Mouse (Mus musculus) hindbrain, embryonic 16.5 days (tissue): ENCODE data around the gene Spon2. TPM values are rescaled to one million over a fixed set of nuclear protein-coding genes. Genes with fewer than 3 reads are reported as not detected.

Experiments
- ATAC-seq: fragments of 200-750 bp; cut with Nextera tagmentation; 2 replicates; pipeline ENCODE4 v1.8.0; 2017; ENCODE audit warnings: moderate TSS enrichment, moderate library complexity
- H3K27ac ChIP-seq: fragments of 300-500 bp; sonication (generic); 2 replicates; pipeline ENCODE4 v1.5.1; 2014; ENCODE audit warnings: low read depth, mild to moderate bottlenecking, control low read depth, low read length, moderate library complexity
- H3K27me3 ChIP-seq: fragments of 300-500 bp; sonication (generic); replicated peaks from 2 replicates; pipeline ENCODE4 v1.6.1; 2014; ENCODE audit warnings: low read length; ENCODE audit not compliant: control insufficient read depth, insufficient read depth
- H3K36me3 ChIP-seq: fragments of 300-500 bp; sonication (generic); 2 replicates; pipeline ENCODE4 v1.6.1; 2014; ENCODE audit warnings: mild to moderate bottlenecking, low read length, moderate library complexity, mixed read lengths; ENCODE audit not compliant: control insufficient read depth, insufficient read depth
- H3K4me1 ChIP-seq: fragments of 300-500 bp; sonication (generic); 2 replicates; pipeline ENCODE4 v1.6.1; 2014; ENCODE audit warnings: low read depth, low read length; ENCODE audit not compliant: control insufficient read depth, insufficient read depth
- H3K4me2 ChIP-seq: fragments of 300-500 bp; sonication (generic); 2 replicates; pipeline ENCODE4 v1.6.1; 2014; ENCODE audit warnings: mild to moderate bottlenecking, low read length, control low read depth, moderate library complexity
- H3K4me3 ChIP-seq: fragments of 300-500 bp; sonication (generic); 2 replicates; pipeline ENCODE4 v1.5.1; 2014; ENCODE audit warnings: mild to moderate bottlenecking, low read length, control low read depth, moderate library complexity
- H3K9ac ChIP-seq: fragments of 300-500 bp; sonication (generic); 2 replicates; pipeline ENCODE4 v1.6.1; 2014; ENCODE audit warnings: low read depth, mild to moderate bottlenecking, control low read depth, low read length, moderate library complexity
- H3K9me3 ChIP-seq: fragments of 300-500 bp; sonication (generic); 2 replicates; pipeline ENCODE4 v1.6.1; 2014; ENCODE audit warnings: mild to moderate bottlenecking, low read length, moderate library complexity; ENCODE audit not compliant: control insufficient read depth
- WGBS: fragments of 180-500 bp; shearing (Covaris S2); extraction: QIAGEN DNeasy Blood & Tissue Kit; methylation state at CpG from one replicate; pipeline ENCODE4 v1.1.7; 2014; 5-methylcytosine and 5-hydroxymethylcytosine counted together
- polyA plus RNA-seq: library from polyadenylated mRNA; unstranded; fragments of >200 nt; fragmentation: Nextera tagmentation; extraction: Ambion mirVana; gene quantifications from 2 replicates; pipeline ENCODE4 v1.2.1, GENCODE M21; 2015

The Spon2 gene
- 4.7 and 6.2 TPM in 2 replicates for polyA plus RNA-seq

DNA sequence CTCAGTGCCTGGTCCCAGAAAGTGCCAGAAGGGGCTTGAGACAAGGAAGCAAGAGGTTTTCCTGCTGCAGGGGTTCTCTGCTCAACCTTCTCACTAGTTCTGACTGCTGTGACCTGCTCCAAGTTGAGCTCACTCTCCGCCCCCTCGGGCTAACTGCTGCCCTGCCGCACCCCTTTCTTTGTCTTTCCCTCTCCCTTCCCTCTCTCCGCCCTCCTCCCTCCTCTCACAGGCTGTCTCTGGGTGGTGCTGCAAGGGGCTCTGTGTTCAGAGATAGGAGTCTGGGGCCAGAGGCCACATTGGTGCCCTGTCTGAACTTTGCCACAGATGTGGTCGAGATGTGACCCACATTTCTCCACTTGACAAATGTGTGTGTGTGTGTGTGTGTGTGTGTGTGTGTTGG is at the start of gene Spon2:
Spon2 (minus strand) TSS at position 375 of the 400 bp plus-strand sequence.
- H3K4me2 ChIP-seq = no peak within 1 kb of the TSS
- H3K27me3 ChIP-seq = no peaks in the 10 kb centered on the region

DNA sequence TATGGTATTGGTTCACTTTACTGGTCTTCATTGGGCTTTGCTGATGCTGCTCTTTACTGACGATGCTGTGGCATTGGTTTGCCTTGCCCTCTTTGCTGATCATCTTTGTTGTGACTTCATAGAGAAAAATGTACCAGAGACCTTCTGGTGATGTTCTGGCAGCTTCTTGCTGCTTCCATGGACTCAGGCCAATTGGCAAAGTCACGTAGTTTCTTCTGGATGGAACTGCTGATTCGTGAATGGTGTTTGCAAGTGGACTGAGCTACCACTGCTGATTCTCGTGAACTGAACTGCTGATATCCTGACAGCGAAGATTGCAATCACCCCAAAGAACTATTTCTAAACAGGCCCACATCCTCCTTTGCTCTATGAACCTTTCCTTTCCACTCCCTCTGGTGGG is 36.2 kb upstream of the Spon2 start:
- Histone ChIP-seq H3K27me3 (no peaks in the 10 kb centered on the region), H3K4me1 (no peaks in the 10 kb centered on the region), H3K9me3 (no peaks in the 10 kb centered on the region), H3K36me3 (peaks cover 82% of the 10 kb centered on the region), H3K4me2 (no peak overlapping the region), H3K4me3 (no peak overlapping the region), H3K9ac (no peak overlapping the region), H3K27ac (no peak overlapping the region)
- no peak for ATAC-seq
- 82% methylated on average over 5 of the region's 5 CpGs for WGBS

More for the DNA sequence above, at the start of gene Spon2:
- Histone ChIP-seq H3K4me1 (0 out of 2 replicates have a peak, but pooled peaks cover 5% of the 10 kb centered on the region), H3K27ac (no peak within 1 kb of the TSS), H3K9ac (no peak within 1 kb of the TSS), H3K4me3 (no peak within 1 kb of the TSS), H3K9me3 (no peaks in the 10 kb centered on the region), H3K36me3 (no peaks in the 10 kb centered on the region)
- no peak for ATAC-seq
- WGBS = 19% methylated on average over 5 of the region's 5 CpGs

DNA sequence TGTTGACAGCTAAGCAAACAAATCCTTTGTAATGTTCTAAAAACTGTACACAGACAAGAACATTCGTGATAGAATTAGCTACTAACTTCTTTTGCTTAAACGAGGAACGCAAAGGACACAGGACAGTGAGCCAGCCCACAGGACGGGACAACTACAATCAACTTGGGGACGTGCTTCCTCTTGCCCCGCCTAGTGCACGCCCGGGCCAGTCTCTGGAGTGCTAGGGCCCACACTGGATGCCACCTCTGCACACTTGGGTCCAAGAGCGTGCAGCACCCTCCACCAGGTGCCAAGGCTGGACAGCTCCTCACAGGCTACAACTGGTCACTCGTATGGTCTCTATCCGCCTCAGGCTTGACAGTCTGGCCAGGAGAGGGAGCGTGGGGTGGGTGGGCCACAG is 29.9 kb upstream of the Spon2 start:
- no peaks in the 10 kb centered on the region for H3K9me3 ChIP-seq
- no peak overlapping the region for H3K27ac ChIP-seq
- 95% methylated on average over 11 of the region's 12 CpGs for WGBS
- no peaks in the 10 kb centered on the region for H3K27me3 ChIP-seq
- ATAC-seq = no peak
- H3K9ac ChIP-seq = no peak overlapping the region
- no peak overlapping the region for H3K4me2 ChIP-seq
- H3K36me3 ChIP-seq = peaks cover 51% of the 10 kb centered on the region
- H3K4me3 ChIP-seq = no peak overlapping the region
- no peaks in the 10 kb centered on the region; the same call in 1 of the 2 replicates for H3K4me1 ChIP-seq

DNA sequence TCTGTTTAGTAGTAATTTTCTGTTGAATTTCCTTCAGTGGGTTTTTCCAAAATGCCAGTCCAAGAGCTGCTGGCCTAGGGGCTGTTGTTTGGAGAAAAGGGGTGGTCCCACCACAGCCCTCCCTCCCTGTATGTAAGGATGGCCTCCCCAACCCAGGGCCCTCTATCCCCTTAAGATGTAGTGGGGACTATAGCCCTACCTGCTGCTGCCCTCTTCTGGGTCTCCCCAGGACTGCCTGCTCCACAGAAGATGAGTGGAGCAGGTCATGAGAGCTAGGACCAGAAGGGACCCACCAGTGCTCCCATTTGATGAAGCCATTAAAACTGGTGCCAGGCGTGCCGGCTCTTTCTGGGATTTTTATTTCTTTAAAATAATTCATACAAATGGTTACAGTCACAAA is 29.1 kb upstream of the Spon2 start:
- Histone ChIP-seq H3K27ac (peak overlapping the region; percentile 44), H3K9ac (no peak overlapping the region), H3K9me3 (no peaks in the 10 kb centered on the region), H3K4me2 (no peak overlapping the region), H3K27me3 (no peaks in the 10 kb centered on the region), H3K4me1 (no peaks in the 10 kb centered on the region; the same call in 1 of the 2 replicates), H3K36me3 (peaks cover 50% of the 10 kb centered on the region), H3K4me3 (no peak overlapping the region)
- no peak for ATAC-seq
- WGBS = 92% methylated on average over 2 of the region's 2 CpGs

DNA sequence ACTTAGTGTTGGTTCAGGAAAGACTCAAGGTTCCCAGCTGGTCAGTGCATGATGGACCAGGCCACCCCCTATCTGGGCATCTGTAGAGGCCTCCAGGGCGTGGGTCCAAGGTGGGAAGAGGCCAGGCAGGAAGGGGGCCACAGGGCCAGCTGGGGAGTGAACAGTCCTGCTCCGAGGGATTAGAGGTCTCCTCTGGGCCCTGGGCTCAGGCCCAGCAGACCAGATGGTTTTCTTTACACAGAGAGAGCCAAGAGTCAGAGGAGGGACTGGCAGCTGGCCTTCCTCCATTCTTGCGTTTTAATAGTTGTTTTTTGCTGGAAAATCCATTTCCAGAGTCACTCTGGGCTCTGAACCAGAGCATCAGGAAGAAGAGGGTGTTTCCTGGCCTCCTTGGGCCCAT is 27.4 kb upstream of the Spon2 start:
- H3K27ac ChIP-seq = peak overlapping the region; percentile 12; the same call in 1 of the 2 replicates
- WGBS = 52% methylated on average over 3 of the region's 3 CpGs
- no peak overlapping the region for H3K4me3 ChIP-seq
- no peak overlapping the region for H3K4me2 ChIP-seq
- H3K27me3 ChIP-seq = no peaks in the 10 kb centered on the region
- no peaks in the 10 kb centered on the region for H3K9me3 ChIP-seq
- peaks cover 41% of the 10 kb centered on the region for H3K36me3 ChIP-seq
- no peak overlapping the region for H3K9ac ChIP-seq
- peak; percentile 88 for ATAC-seq
- H3K4me1 ChIP-seq = peaks cover under 1% of the 10 kb centered on the region; the same call in 1 of the 2 replicates

DNA sequence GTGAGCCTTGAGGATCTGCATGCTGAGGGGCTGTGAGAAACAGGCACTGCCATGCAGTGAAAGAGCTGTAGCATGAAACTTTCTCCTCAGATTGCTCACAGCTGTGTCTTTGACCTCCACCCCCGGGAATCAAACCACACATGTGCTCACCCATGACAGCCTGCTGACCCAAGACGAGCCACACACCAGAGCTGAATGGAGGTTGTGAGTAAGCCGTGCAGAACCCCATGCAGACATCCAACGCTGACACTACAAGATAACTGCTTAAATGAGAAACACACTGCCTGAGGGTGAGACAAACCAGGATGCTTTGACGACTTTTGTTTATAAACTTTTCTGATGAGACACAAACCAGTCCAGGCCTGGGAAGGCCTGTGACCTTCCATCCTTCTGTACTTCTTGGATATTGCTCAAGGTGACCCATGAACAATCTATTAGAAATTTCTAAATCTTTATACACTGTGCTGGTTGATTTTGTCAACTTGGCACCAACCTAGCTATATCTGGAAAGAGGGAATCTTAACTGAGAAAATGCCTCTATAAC is 26.2 kb upstream of the Spon2 start:
- Histone ChIP-seq H3K4me1 (peaks cover 2% of the 10 kb centered on the region), H3K4me3 (no peak overlapping the region), H3K36me3 (peaks cover 29% of the 10 kb centered on the region), H3K9ac (no peak overlapping the region), H3K27ac (no peak overlapping the region), H3K4me2 (no peak overlapping the region), H3K27me3 (no peaks in the 10 kb centered on the region), H3K9me3 (no peaks in the 10 kb centered on the region)
- 79% methylated on average over 5 of the region's 5 CpGs for WGBS
- no peak for ATAC-seq

DNA sequence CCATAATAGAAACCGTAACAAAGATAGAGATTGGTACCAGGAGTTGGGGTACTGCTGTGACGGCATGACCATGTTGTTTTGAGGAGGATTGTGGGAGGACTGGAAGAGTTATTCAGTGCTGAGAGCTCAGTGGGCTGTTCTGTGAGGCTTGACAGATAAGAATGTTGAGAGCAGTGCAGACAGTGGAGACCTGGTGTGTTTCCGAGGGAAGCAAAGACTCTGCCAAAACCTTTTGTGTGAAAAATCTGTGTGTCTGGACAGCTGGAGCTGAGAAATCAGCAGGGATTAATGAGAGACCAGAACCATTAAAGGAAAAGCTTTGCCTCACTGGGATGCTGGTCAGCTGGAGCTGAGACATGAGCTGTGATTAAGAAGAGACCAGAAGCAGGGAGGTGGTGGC is 21.7 kb upstream of the Spon2 start:
- Histone ChIP-seq H3K9me3 (no peaks in the 10 kb centered on the region), H3K27ac (0 out of 2 replicates have a peak overlapping the region, but pooled peaks have one; percentile 8), H3K4me2 (no peak overlapping the region), H3K27me3 (no peaks in the 10 kb centered on the region), H3K9ac (no peak overlapping the region), H3K4me3 (no peak overlapping the region), H3K36me3 (no peaks in the 10 kb centered on the region), H3K4me1 (peaks cover 2% of the 10 kb centered on the region)
- 52% methylated on average over 3 of the region's 3 CpGs for WGBS
- peak; percentile 31; the same call in 1 of the 2 replicates for ATAC-seq

DNA sequence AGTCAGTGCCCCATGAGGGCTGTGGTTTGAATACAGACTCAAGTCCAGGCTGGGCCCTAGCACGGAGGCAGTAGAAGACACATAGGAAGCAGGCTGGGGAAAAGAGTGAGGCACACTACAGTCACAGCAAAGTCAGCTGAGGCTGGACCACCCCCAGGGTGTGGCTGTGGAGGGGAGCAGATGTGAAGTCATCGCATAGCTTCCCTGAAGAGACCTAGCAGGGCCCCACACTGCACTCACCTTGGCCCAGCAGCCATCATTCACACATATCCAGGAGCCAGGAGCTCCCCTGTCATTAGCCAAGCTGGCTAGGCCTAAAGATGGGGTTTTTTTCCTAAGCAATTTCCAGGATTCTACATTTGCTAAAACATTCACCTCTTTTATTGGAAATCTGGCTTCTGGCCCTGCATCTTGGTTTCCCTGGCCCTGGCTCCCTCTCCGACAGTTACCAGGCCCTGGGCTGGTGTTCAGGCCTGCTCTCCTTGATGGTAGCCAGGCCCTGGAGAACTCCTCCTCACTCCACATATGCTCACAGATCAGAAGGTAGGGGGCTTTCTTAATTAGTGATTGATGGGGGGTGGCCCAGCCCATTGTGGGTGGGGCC is 21.0 kb upstream of the Spon2 start:
- Histone ChIP-seq H3K9me3 (no peaks in the 10 kb centered on the region), H3K4me1 (peaks cover 4% of the 10 kb centered on the region), H3K9ac (no peak overlapping the region), H3K4me2 (no peak overlapping the region), H3K4me3 (no peak overlapping the region), H3K36me3 (no peaks in the 10 kb centered on the region), H3K27ac (no peak overlapping the region), H3K27me3 (no peaks in the 10 kb centered on the region)
- no peak for ATAC-seq
- 80% methylated on average over 3 of the region's 3 CpGs for whole genome bisulfite sequencing

DNA sequence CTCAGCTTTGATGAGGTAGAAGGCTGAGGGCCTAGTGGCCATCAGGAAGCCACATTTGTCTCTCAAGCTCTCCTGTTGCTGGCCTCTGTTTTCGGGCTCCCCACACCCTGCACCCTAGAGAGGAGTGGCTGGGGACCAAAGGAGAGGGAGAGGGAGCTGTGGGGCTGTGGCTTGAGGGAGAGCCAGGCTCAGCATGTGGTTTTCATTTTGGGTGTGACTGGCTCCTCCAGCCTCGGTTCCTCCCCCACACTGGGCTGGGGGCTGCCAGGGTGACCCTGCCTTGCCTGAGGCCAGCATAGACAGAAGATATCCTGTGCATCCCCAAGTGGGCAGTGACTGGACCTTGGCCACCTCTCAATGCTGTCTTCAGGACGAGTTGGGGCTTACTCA is 20.0 kb upstream of the Spon2 start:
- H3K4me3 ChIP-seq = no peak overlapping the region
- no peak overlapping the region for H3K9ac ChIP-seq
- H3K27me3 ChIP-seq = no peaks in the 10 kb centered on the region
- H3K36me3 ChIP-seq = no peaks in the 10 kb centered on the region
- 73% methylated on average over 3 of the region's 3 CpGs for WGBS
- no peak overlapping the region for H3K27ac ChIP-seq
- no peaks in the 10 kb centered on the region for H3K9me3 ChIP-seq
- no peak for ATAC-seq
- H3K4me1 ChIP-seq = peaks cover 5% of the 10 kb centered on the region
- no peak overlapping the region for H3K4me2 ChIP-seq
